12 mouse cellular contexts compared by ENCODE assay signal in genomic region chr2:173970789-173971188, GRCm38 (mm10).
"Had no signal": no experiment of that assay in that cellular context is flagged by ENCODE, and none has a peak within 500 bp of the region (broad histone marks: within the 10 kb centered on the region; RNA-seq: fewer than 3 reads in every experiment).

No protein-coding gene starts in this region.

- H3K27me3 ChIP-seq: limb, embryonic 13.5 days; midbrain, embryonic 15.5 days; neural tube, embryonic 13.5 days had no signal

- H3K4me1 ChIP-seq: limb, embryonic 13.5 days; midbrain, embryonic 15.5 days; neural tube, embryonic 13.5 days had no signal

- H3K36me3 ChIP-seq: limb, embryonic 13.5 days; midbrain, embryonic 15.5 days; neural tube, embryonic 13.5 days had no signal

- H3K4me2 ChIP-seq: limb, embryonic 13.5 days; midbrain, embryonic 15.5 days; neural tube, embryonic 13.5 days had no signal

- H3K4me3 ChIP-seq: layer of hippocampus, adult 2 months; limb, embryonic 13.5 days; midbrain, embryonic 15.5 days; neural tube, embryonic 13.5 days had no signal

- DNase-seq: kidney, adult 8-10 months; kidney, postnatal 4 days; left cerebral cortex, postnatal 4 days; lung, adult 18-20 months; right cerebral cortex, postnatal 25 days; thymus, postnatal 36 days had no signal

- ATAC-seq: midbrain, embryonic 15.5 days had no signal

- H3K9ac ChIP-seq: limb, embryonic 13.5 days; liver, embryonic 14.5 days; midbrain, embryonic 15.5 days; neural tube, embryonic 13.5 days had no signal

- H3K27ac ChIP-seq: kidney, postnatal 0 days; layer of hippocampus, adult 2 months; limb, embryonic 13.5 days; liver, embryonic 14.5 days; midbrain, embryonic 15.5 days; neural tube, embryonic 13.5 days had no signal
